Mouse (Mus musculus) layer of hippocampus, adult 6 months (tissue): ENCODE results near the gene Cst7. TPM values are rescaled to one million over a fixed set of nuclear protein-coding genes. Genes with fewer than 3 reads are reported as not detected.

ENCODE experiments used
- long read RNA-seq, 2 experiments: library from polyadenylated mRNA; unstranded; transcript quantifications; one replicate each; pipeline ENCODE4 v2.0.0; 2019 to 2020
- polyA plus RNA-seq: library from polyadenylated mRNA; unstranded; fragments of <200 nt; fragmentation: Nextera tagmentation; gene quantifications from 2 replicates; pipeline ENCODE4 v1.2.3, GENCODE M21; 2021

Cst7 gene
- polyA plus RNA-seq, result 0.48 and 1.3 TPM in 2 replicates
- long read RNA-seq, experiment 1, partial matches to known transcripts, result 0 of 1 reads
- long read RNA-seq, experiment 1, other reads (novel, unspliced or antisense), result 0 of 1 reads
- long read RNA-seq, experiment 2, partial matches to known transcripts, result 0 of 1 reads
- long read RNA-seq, experiment 2, other reads (novel, unspliced or antisense), result 1 of 1 reads

GRCm38 (mm10) chr2:150569847-150570590 is at the start of gene Cst7:
Gene Cst7 (plus strand): TSS chr2:150570415.

GRCm38 (mm10) chr2:150608087-150608799 is 38.0 kb downstream of the Cst7 start, which contains the start of gene Apmap:
Gene Apmap (minus strand): TSS chr2:150608567.

Other genes starting within 250 kb of the Cst7 start
- 0.98 TPM in 1 of 2 replicates, not detected in the other for gene Gm10130, start 246.7 kb upstream of the Cst7 start, polyA plus RNA-seq
- gene 3300002I08Rik, start 207.7 kb upstream of the Cst7 start, polyA plus RNA-seq, result 6.0 TPM in 2 replicates
- 3.6 and 3.9 TPM in 2 replicates for gene Zfp442, start 118.9 kb upstream of the Cst7 start, polyA plus RNA-seq
- not detected in 2 replicates for gene Zfp345, start 85.3 kb upstream of the Cst7 start, polyA plus RNA-seq
- 47.3 and 51.8 TPM in 2 replicates for gene Apmap, start 38.2 kb downstream of the Cst7 start, polyA plus RNA-seq
- 26.4 and 34.0 TPM in 2 replicates for gene Acss1, start 98.1 kb downstream of the Cst7 start, polyA plus RNA-seq
- gene Vsx1, start 118.9 kb downstream of the Cst7 start, polyA plus RNA-seq, result 0.08 and 0.10 TPM in 2 replicates
- gene Entpd6, start 178.6 kb downstream of the Cst7 start, polyA plus RNA-seq, result 47.5 and 50.9 TPM in 2 replicates
- 109 and 122 TPM in 2 replicates for gene Pygb, start 216.3 kb downstream of the Cst7 start, polyA plus RNA-seq